Mouse (Mus musculus) lung, adult 18-20 months (tissue): ENCODE results near the gene Fzd7.
A peak's percentile ranks its signal among the peaks of the same experiment; 100 is the strongest.
"Not testable (repeated sequence)": the region's sequence is repeated elsewhere in the genome, so short reads cannot be mapped to it uniquely, and the experiment has no call there.

Experiments
- DNase-seq, 2 experiments: peaks; one replicate each; pipeline ENCODE4 v3.0.0; 2022; ENCODE audit warnings: mixed read lengths in 2 of 2

The Fzd7 gene

GRCm38 (mm10) chr1:59482331-59482695 lies at the start of gene Fzd7:
TSS of gene Fzd7 (plus strand) at chr1:59482424.
- DNase-seq: no peak

GRCm38 (mm10) chr1:59433296-59433695 lies 48.9 kb upstream of the Fzd7 start:
- no peak for DNase-seq

- DNase-seq: peak; percentile 33 to 41
Observed at GRCm38 (mm10) chr1:59434071-59434470, 48.2 kb upstream of the Fzd7 start.

- DNase-seq: no peak
Observed at GRCm38 (mm10) chr1:59435270-59435669, 47.0 kb upstream of the Fzd7 start.

- DNase-seq: no peak
Observed at GRCm38 (mm10) chr1:59436321-59436720, 45.9 kb upstream of the Fzd7 start.

GRCm38 (mm10) chr1:59437927-59438326 lies 44.3 kb upstream of the Fzd7 start:
- DNase-seq: no peak

- no peak for DNase-seq
Observed at GRCm38 (mm10) chr1:59438330-59438729, 43.9 kb upstream of the Fzd7 start.

GRCm38 (mm10) chr1:59439252-59439651 lies 43.0 kb upstream of the Fzd7 start:
- no peak for DNase-seq

- no peak for DNase-seq
Observed at GRCm38 (mm10) chr1:59439941-59440340, 42.3 kb upstream of the Fzd7 start.

GRCm38 (mm10) chr1:59442721-59443120 lies 39.5 kb upstream of the Fzd7 start:
- not testable (repeated sequence) for DNase-seq

- no peak for DNase-seq
Observed at GRCm38 (mm10) chr1:59444127-59444660, 38.0 kb upstream of the Fzd7 start.

- DNase-seq: no peak
Observed at GRCm38 (mm10) chr1:59445242-59445641, 37.0 kb upstream of the Fzd7 start.

GRCm38 (mm10) chr1:59448497-59449270 lies 33.5 kb upstream of the Fzd7 start:
- DNase-seq: no peak

GRCm38 (mm10) chr1:59449423-59449822 lies 32.8 kb upstream of the Fzd7 start:
- no peak for DNase-seq

GRCm38 (mm10) chr1:59450896-59451295 lies 31.3 kb upstream of the Fzd7 start:
- no peak for DNase-seq

- no peak for DNase-seq
Observed at GRCm38 (mm10) chr1:59451584-59451983, 30.6 kb upstream of the Fzd7 start.

- DNase-seq: peak in 1 of 2 experiments; percentile 15
Observed at GRCm38 (mm10) chr1:59456825-59457224, 25.4 kb upstream of the Fzd7 start.

- DNase-seq: peak in 1 of 2 experiments; percentile 53
Observed at GRCm38 (mm10) chr1:59457873-59458272, 24.4 kb upstream of the Fzd7 start.

GRCm38 (mm10) chr1:59458886-59459285 lies 23.3 kb upstream of the Fzd7 start:
- peak in 1 of 2 experiments; percentile 22 for DNase-seq

GRCm38 (mm10) chr1:59464696-59465639 lies 17.3 kb upstream of the Fzd7 start:
- no peak for DNase-seq

- no peak for DNase-seq
Observed at GRCm38 (mm10) chr1:59465640-59466008, 16.6 kb upstream of the Fzd7 start.

GRCm38 (mm10) chr1:59469170-59469569 lies 13.1 kb upstream of the Fzd7 start:
- DNase-seq: no peak

GRCm38 (mm10) chr1:59470766-59471165 lies 11.5 kb upstream of the Fzd7 start:
- DNase-seq: no peak
